Mouse (Mus musculus): ENCODE measurements at regions not wholly inside any gene's neighbourhood (a gene's known extent, or its start where the extent isn't known, plus 50 kb on each side); places are given as distances from the start of the nearest gene placed in this dataset.
A peak's percentile ranks its signal among the peaks of the same experiment; 100 is the strongest.
"Not testable (repeated sequence)": the region's sequence is repeated elsewhere in the genome, so short reads cannot be mapped to it uniquely, and the experiment has no call there.

- H3K4me1 ChIP-seq (ENCODE audit: control insufficient read depth, insufficient read depth, low read length) = 0 out of 2 replicates have a peak, but pooled peaks cover 2% of the 10 kb centered on the region
- no peak overlapping the region for H3K27ac ChIP-seq (ENCODE audit: insufficient read depth, low read length)
- no peak overlapping the region for H3K4me3 ChIP-seq (ENCODE audit: insufficient read depth, low read length)
- TF ChIP-seq CTCF (IDR thresholded peaks at IDR 0.05; ENCODE audit: borderline replicate concordance, insufficient read depth, low read length) (no peak), POLR2A (IDR thresholded peaks at IDR 0.05; ENCODE audit: low read depth, low read length) (no peak)
Observed at GRCm38 (mm10) chr8:89503545-89504234, 459.7 kb upstream of the Sall1 start.

- 0 out of 2 replicates have a peak, but pooled peaks cover 2% of the 10 kb centered on the region for H3K4me1 ChIP-seq (ENCODE audit: control insufficient read depth, insufficient read depth, low read length)
Observed at GRCm38 (mm10) chr8:89503030-89503429, 459.1 kb upstream of the Sall1 start.

GRCm38 (mm10) chr8:89501756-89502155 is 457.8 kb upstream of the Sall1 start:
- Histone ChIP-seq H3K4me1 (ENCODE audit: control insufficient read depth, insufficient read depth, low read length) (0 out of 2 replicates have a peak, but pooled peaks cover 2% of the 10 kb centered on the region), H3K4me3 (ENCODE audit: insufficient read depth, low read length) (no peak overlapping the region), H3K27ac (ENCODE audit: insufficient read depth, low read length) (no peak overlapping the region)
- TF ChIP-seq CTCF (IDR thresholded peaks at IDR 0.05; ENCODE audit: borderline replicate concordance, insufficient read depth, low read length) = no peak
- no peak for TF ChIP-seq POLR2A (IDR thresholded peaks at IDR 0.05; ENCODE audit: low read depth, low read length)

More at GRCm38 (mm10) chr8:89503030-89503429, 459.1 kb upstream of the Sall1 start:
- H3K4me3 ChIP-seq (ENCODE audit: insufficient read depth, low read length) = no peak overlapping the region
- no peak for TF ChIP-seq CTCF (IDR thresholded peaks at IDR 0.05; ENCODE audit: borderline replicate concordance, insufficient read depth, low read length)
- no peak for TF ChIP-seq POLR2A (IDR thresholded peaks at IDR 0.05; ENCODE audit: low read depth, low read length)
- no peak overlapping the region for H3K27ac ChIP-seq (ENCODE audit: insufficient read depth, low read length)

GRCm38 (mm10) chr8:89499831-89500230 is 455.9 kb upstream of the Sall1 start:
- TF ChIP-seq CTCF (IDR thresholded peaks at IDR 0.05; ENCODE audit: borderline replicate concordance, insufficient read depth, low read length) (no peak), POLR2A (IDR thresholded peaks at IDR 0.05; ENCODE audit: low read depth, low read length) (no peak)
- Histone ChIP-seq H3K27ac (ENCODE audit: insufficient read depth, low read length) (no peak overlapping the region), H3K4me1 (ENCODE audit: control insufficient read depth, insufficient read depth, low read length) (0 out of 2 replicates have a peak, but pooled peaks cover 2% of the 10 kb centered on the region), H3K4me3 (ENCODE audit: insufficient read depth, low read length) (no peak overlapping the region)

- Histone ChIP-seq H3K4me3 (ENCODE audit: insufficient read depth, low read length) (no peak overlapping the region), H3K27ac (ENCODE audit: insufficient read depth, low read length) (no peak overlapping the region), H3K4me1 (ENCODE audit: control insufficient read depth, insufficient read depth, low read length) (0 out of 2 replicates have a peak, but pooled peaks cover 2% of the 10 kb centered on the region)
- TF ChIP-seq POLR2A (IDR thresholded peaks at IDR 0.05; ENCODE audit: low read depth, low read length) (no peak), CTCF (IDR thresholded peaks at IDR 0.05; ENCODE audit: borderline replicate concordance, insufficient read depth, low read length) (no peak)
Observed at GRCm38 (mm10) chr8:89498088-89498695, 454.2 kb upstream of the Sall1 start.

GRCm38 (mm10) chr8:89492336-89492735 is 448.4 kb upstream of the Sall1 start:
- TF ChIP-seq CTCF (IDR thresholded peaks at IDR 0.05; ENCODE audit: borderline replicate concordance, insufficient read depth, low read length) = no peak
- peaks cover 8% of the 10 kb centered on the region for H3K4me1 ChIP-seq (ENCODE audit: control insufficient read depth, insufficient read depth, low read length)
- H3K4me3 ChIP-seq (ENCODE audit: insufficient read depth, low read length) = no peak overlapping the region
- H3K27ac ChIP-seq (ENCODE audit: insufficient read depth, low read length) = peak overlapping the region; percentile 81

GRCm38 (mm10) chr8:89482481-89482880 is 438.5 kb upstream of the Sall1 start:
- H3K27ac ChIP-seq (ENCODE audit: insufficient read depth, low read length); H3K4me3 ChIP-seq (ENCODE audit: insufficient read depth, low read length); H3K4me1 ChIP-seq (ENCODE audit: control insufficient read depth, insufficient read depth, low read length): not testable (repeated sequence)

- Histone ChIP-seq H3K4me1 (ENCODE audit: control insufficient read depth, insufficient read depth, low read length) (no peaks in the 10 kb centered on the region), H3K27ac (ENCODE audit: insufficient read depth, low read length) (no peak overlapping the region), H3K4me3 (ENCODE audit: insufficient read depth, low read length) (no peak overlapping the region)
- TF ChIP-seq CTCF (IDR thresholded peaks at IDR 0.05; ENCODE audit: borderline replicate concordance, insufficient read depth, low read length) (no peak), POLR2A (IDR thresholded peaks at IDR 0.05; ENCODE audit: low read depth, low read length) (no peak)
Observed at GRCm38 (mm10) chr8:89476930-89477329, 433.0 kb upstream of the Sall1 start.

- TF ChIP-seq CTCF (IDR thresholded peaks at IDR 0.05; ENCODE audit: borderline replicate concordance, insufficient read depth, low read length) = no peak
- no peak for TF ChIP-seq POLR2A (IDR thresholded peaks at IDR 0.05; ENCODE audit: low read depth, low read length)
- no peak overlapping the region for H3K27ac ChIP-seq (ENCODE audit: insufficient read depth, low read length)
- no peak overlapping the region for H3K4me3 ChIP-seq (ENCODE audit: insufficient read depth, low read length)
- no peaks in the 10 kb centered on the region for H3K4me1 ChIP-seq (ENCODE audit: control insufficient read depth, insufficient read depth, low read length)
Observed at GRCm38 (mm10) chr8:89471116-89471515, 427.2 kb upstream of the Sall1 start.

- Histone ChIP-seq H3K4me1 (ENCODE audit: control insufficient read depth, insufficient read depth, low read length) (no peaks in the 10 kb centered on the region), H3K27ac (ENCODE audit: insufficient read depth, low read length) (no peak overlapping the region), H3K4me3 (ENCODE audit: insufficient read depth, low read length) (no peak overlapping the region)
- no peak for TF ChIP-seq CTCF (IDR thresholded peaks at IDR 0.05; ENCODE audit: borderline replicate concordance, insufficient read depth, low read length)
- TF ChIP-seq POLR2A (IDR thresholded peaks at IDR 0.05; ENCODE audit: low read depth, low read length) = no peak
Observed at GRCm38 (mm10) chr8:89468782-89469220, 424.8 kb upstream of the Sall1 start.
